Mouse (Mus musculus) embryonic facial prominence, embryonic 12.5 days (tissue): Measurements from ENCODE around the gene Tagln2. TPM values are rescaled to one million over a fixed set of nuclear protein-coding genes. Genes with fewer than 3 reads are reported as not detected.

Experiments used
- ATAC-seq: fragments of 200-750 bp; cut with Nextera tagmentation; 2 replicates; pipeline ENCODE4 v1.8.0; 2017; ENCODE audit not compliant: insufficient number of reproducible peaks, insufficient read depth, low FRiP score, low TSS enrichment
- H3K27ac ChIP-seq: fragments of 300-500 bp; sonication (generic); 2 replicates; pipeline ENCODE4 v1.5.1; 2016; ENCODE audit warnings: mild to moderate bottlenecking
- H3K27me3 ChIP-seq: fragments of 300-500 bp; sonication (generic); 2 replicates; pipeline ENCODE4 v1.6.1; 2016; ENCODE audit warnings: mild to moderate bottlenecking, moderate library complexity
- H3K36me3 ChIP-seq: fragments of 300-500 bp; sonication (generic); 2 replicates; pipeline ENCODE4 v1.6.1; 2016; ENCODE audit warnings: mild to moderate bottlenecking
- H3K4me1 ChIP-seq: fragments of 300-500 bp; sonication (generic); 2 replicates; pipeline ENCODE4 v1.6.1; 2016
- H3K4me2 ChIP-seq: fragments of 300-500 bp; sonication (generic); replicated peaks from 2 replicates; pipeline ENCODE4 v1.6.1; 2016; ENCODE audit warnings: mild to moderate bottlenecking, moderate library complexity
- H3K4me3 ChIP-seq: fragments of 300-500 bp; sonication (generic); 2 replicates; pipeline ENCODE4 v1.5.1; 2016; ENCODE audit warnings: mild to moderate bottlenecking
- H3K9ac ChIP-seq: fragments of 300-500 bp; sonication (generic); 2 replicates; pipeline ENCODE4 v1.6.1; 2016; ENCODE audit warnings: mild to moderate bottlenecking, moderate library complexity
- H3K9me3 ChIP-seq: fragments of 300-500 bp; sonication (generic); 2 replicates; pipeline ENCODE4 v1.6.1; 2016; ENCODE audit warnings: mild to moderate bottlenecking, moderate library complexity
- WGBS: fragments of 180-500 bp; shearing (Covaris S2); methylation state at CpG from one replicate; pipeline ENCODE4 v1.1.7; 2016; 5-methylcytosine and 5-hydroxymethylcytosine counted together
- polyA plus RNA-seq: library from polyadenylated mRNA; unstranded; fragments of >200 nt; fragmentation: Nextera tagmentation; extraction: Ambion mirVana; gene quantifications from 2 replicates; pipeline ENCODE4 v1.2.1, GENCODE M21; 2016

Tagln2 gene
- polyA plus RNA-seq, 1 experiment from 2014 or later = 80.4 TPM

DNA sequence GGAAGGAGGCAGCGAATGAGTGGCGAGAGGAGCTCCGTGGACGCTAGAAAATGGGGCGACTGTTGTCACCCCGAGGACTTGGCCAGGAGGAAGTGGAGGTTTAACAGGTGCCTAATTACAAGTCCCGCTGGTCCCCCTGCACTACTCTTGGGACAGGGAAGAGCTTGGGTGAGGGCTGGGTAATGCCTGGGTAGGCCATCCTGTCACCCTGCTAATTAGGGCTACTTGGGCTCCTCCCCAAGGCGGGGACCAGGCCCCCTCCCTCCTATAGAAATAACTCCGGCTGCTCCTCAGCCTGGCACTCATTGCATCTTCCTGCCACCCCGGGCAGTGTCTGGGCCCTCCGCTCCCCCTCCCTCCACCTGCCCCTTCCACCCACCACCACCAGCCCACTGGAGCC, 55.8 kb downstream of the Tagln2 start, which contains the start of gene Vsig8:
TSS of gene Vsig8 (plus strand) at position 301 of the 400 bp plus-strand sequence.
- no peak within 1 kb of the TSS for H3K4me2 ChIP-seq
- no peaks in the 10 kb centered on the region for H3K36me3 ChIP-seq
- H3K27me3 ChIP-seq = peaks cover 18% of the 10 kb centered on the region

More for the DNA sequence above, 55.8 kb downstream of the Tagln2 start, which contains the start of gene Vsig8:
- Histone ChIP-seq H3K27ac (no peak within 1 kb of the TSS), H3K4me1 (peaks cover 12% of the 10 kb centered on the region), H3K4me3 (no peak within 1 kb of the TSS), H3K9me3 (no peaks in the 10 kb centered on the region), H3K9ac (no peak within 1 kb of the TSS)
- ATAC-seq = no peak
- 75% methylated on average over 11 of the region's 11 CpGs for WGBS

Other genes starting within 250 kb of the Tagln2 start
- gene Atp1a4, start 241.6 kb upstream of the Tagln2 start, polyA plus RNA-seq = not detected in 2 replicates
- gene Igsf8, start 238.4 kb upstream of the Tagln2 start, polyA plus RNA-seq = 45.4 and 45.8 TPM in 2 replicates
- 4.5 and 4.7 TPM in 2 replicates for gene Atp1a2, start 202.0 kb upstream of the Tagln2 start, polyA plus RNA-seq
- 0.15 and 0.22 TPM in 2 replicates for gene Kcnj9, start 170.7 kb upstream of the Tagln2 start, polyA plus RNA-seq
- 0.06 and 0.08 TPM in 2 replicates for gene Kcnj10, start 158.8 kb upstream of the Tagln2 start, polyA plus RNA-seq
- 9.9 and 10.3 TPM in 2 replicates for gene Pigm, start 123.5 kb upstream of the Tagln2 start, polyA plus RNA-seq
- gene Slamf9, start 24.7 kb upstream of the Tagln2 start, polyA plus RNA-seq = 0.41 and 0.51 TPM in 2 replicates
- gene Igsf9, start 18.3 kb upstream of the Tagln2 start, polyA plus RNA-seq = 79.5 and 84.3 TPM in 2 replicates
- gene Cfap45, start 20.8 kb downstream of the Tagln2 start, polyA plus RNA-seq = 0.95 and 1.1 TPM in 2 replicates
- 0.24 TPM in 1 of 2 replicates, not detected in the other for gene Vsig8, start 55.9 kb downstream of the Tagln2 start, polyA plus RNA-seq
- gene Slamf8, start 90.5 kb downstream of the Tagln2 start, polyA plus RNA-seq = not detected in 2 replicates
- 0.35 and 0.76 TPM in 2 replicates for gene Fcrl6, start 102.5 kb downstream of the Tagln2 start, polyA plus RNA-seq
- 9.4 and 10.0 TPM in 2 replicates for gene Dusp23, start 132.9 kb downstream of the Tagln2 start, polyA plus RNA-seq
- not detected in 2 replicates for gene Crp, start 198.0 kb downstream of the Tagln2 start, polyA plus RNA-seq